Mouse (Mus musculus): Measurements from ENCODE around the gene 4833439L19Rik. TPM values are rescaled to one million over a fixed set of nuclear protein-coding genes. Genes with fewer than 3 reads are reported as not detected.
"Not testable (repeated sequence)": the region's sequence is repeated elsewhere in the genome, so short reads cannot be mapped to it uniquely, and the experiment has no call there.

Gene 4833439L19Rik
- polyA plus RNA-seq (2015; fragmentation: Nextera tagmentation; extraction: Ambion mirVana): 47.7 and 50.2 TPM in 2 replicates

DNA sequence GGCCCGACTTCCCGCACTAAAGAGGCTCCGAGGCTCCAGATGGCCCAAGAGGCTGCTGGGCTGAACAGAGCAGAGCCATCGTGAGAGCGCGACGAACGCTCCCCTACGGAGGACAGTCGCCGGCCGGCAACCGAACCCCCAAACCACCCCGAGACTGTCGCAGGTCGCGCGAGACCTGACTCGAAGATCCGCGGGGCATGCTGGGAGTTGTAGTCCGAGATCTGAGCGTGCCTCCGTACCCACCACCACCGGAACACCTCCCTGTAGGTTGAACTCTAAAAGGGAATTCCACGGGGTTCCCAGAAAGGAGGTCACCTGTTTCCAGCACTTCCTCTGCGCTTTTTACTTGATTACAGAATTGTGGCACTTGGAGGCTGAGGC is at the start of gene 4833439L19Rik:
TSS of gene 4833439L19Rik (minus strand) at position 235 of the 381 bp plus-strand sequence.
- Histone ChIP-seq H3K4me1 (ENCODE audit: control insufficient read depth, low read depth, low read length) (peaks cover 16% of the 10 kb centered on the region), H3K4me2 (ENCODE audit: low read depth, low read length) (peak within 1 kb of the TSS; percentile 92), H3K27me3 (ENCODE audit: control insufficient read depth, insufficient read depth, low read depth, low read length) (no peaks in the 10 kb centered on the region), H3K9ac (ENCODE audit: low read depth, low read length) (peak within 1 kb of the TSS; percentile 99), H3K36me3 (ENCODE audit: control insufficient read depth, insufficient read depth) (peaks cover 9% of the 10 kb centered on the region), H3K9me3 (replicated peaks; ENCODE audit: control insufficient read depth, low read length) (no peaks in the 10 kb centered on the region), H3K27ac (ENCODE audit: low read length) (peak within 1 kb of the TSS; percentile 77), H3K4me3 (ENCODE audit: low read depth, low read length) (peak within 1 kb of the TSS; percentile 95)
- WGBS (ENCODE audit: insufficient replicate concordance): 0% methylated on average over 27 of the region's 27 CpGs
- ATAC-seq (ENCODE audit: low read depth): peak; percentile 95

DNA sequence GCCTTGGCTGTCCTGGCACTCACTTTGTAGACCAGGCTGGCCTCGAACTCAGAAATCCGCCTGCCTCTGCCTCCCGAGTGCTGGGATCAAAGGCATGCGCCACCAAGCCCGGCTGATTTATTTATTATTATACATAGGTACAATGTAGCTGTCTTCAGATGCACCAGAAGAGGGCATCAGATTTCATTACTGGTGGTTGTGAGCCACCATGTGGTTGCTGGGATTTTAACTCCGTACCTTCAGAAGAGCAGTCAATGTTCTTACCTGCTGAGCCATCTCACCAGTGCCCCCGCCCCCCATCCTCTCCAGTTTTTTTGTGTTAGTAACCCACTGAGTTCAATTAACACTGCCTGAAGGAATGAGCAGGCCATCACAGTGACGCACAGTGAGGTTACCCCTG is 47.9 kb upstream of the 4833439L19Rik start:
- not testable (repeated sequence) for H3K9ac ChIP-seq (ENCODE audit: low read depth, low read length); H3K4me2 ChIP-seq (ENCODE audit: low read depth, low read length); H3K4me3 ChIP-seq (ENCODE audit: low read depth, low read length); H3K27ac ChIP-seq (ENCODE audit: low read length); ATAC-seq (ENCODE audit: low read depth); H3K36me3 ChIP-seq (ENCODE audit: control insufficient read depth, insufficient read depth); H3K27me3 ChIP-seq (ENCODE audit: control insufficient read depth, insufficient read depth, low read depth, low read length); H3K9me3 ChIP-seq (replicated peaks; ENCODE audit: control insufficient read depth, low read length)
- 74% methylated on average over 8 of the region's 8 CpGs for WGBS (ENCODE audit: insufficient replicate concordance)
- peaks cover 25% of the 10 kb centered on the region for H3K4me1 ChIP-seq (ENCODE audit: control insufficient read depth, low read depth, low read length)

DNA sequence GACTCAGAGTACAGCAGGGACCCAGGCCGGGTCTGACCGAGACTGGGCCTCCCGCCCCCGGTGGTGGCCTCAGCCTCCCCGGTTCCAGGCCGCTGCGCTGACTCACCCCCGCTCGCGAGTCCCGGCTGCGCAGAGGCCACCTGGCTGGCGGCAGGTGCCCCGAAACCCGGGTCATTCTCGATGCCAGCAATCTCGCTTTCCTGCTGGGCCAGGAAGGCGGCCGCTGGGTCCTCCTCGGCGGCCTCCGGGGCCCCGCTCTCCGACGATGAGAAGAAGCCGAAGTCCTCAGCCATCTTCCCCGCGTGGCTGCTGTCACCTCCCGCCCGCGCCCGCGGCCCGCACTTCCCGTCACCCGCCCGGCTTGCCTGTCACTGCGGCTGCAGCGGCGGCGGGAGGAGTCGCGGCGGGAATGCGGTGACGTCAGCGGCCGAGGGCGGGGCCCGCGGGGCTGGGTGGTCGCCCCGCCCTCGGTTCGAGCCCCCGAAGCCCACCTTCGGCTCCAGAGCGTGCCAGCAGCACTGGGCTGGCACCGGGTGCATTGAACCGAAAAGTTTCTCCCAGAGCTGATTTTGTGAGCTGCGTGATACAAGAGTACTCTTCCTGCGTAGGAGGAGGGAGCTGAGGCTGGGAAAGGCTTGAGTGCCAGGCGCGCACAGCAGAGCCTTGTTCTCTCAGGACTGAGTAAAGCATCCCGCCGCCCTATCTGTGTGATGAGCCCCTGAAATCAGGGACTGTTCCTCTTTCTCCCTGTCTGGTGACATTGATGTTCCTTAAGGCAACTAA is 45.9 kb upstream of the 4833439L19Rik start, which contains the start of gene Cltb:
TSS of gene Cltb (minus strand) at position 373 of the 783 bp plus-strand sequence.
- Histone ChIP-seq H3K36me3 (ENCODE audit: control insufficient read depth, insufficient read depth) (no peaks in the 10 kb centered on the region), H3K4me2 (ENCODE audit: low read depth, low read length) (peak within 1 kb of the TSS; percentile 86), H3K4me3 (ENCODE audit: low read depth, low read length) (peak within 1 kb of the TSS; percentile 75), H3K4me1 (ENCODE audit: control insufficient read depth, low read depth, low read length) (peaks cover 39% of the 10 kb centered on the region), H3K9me3 (replicated peaks; ENCODE audit: control insufficient read depth, low read length) (no peaks in the 10 kb centered on the region), H3K27me3 (ENCODE audit: control insufficient read depth, insufficient read depth, low read depth, low read length) (no peaks in the 10 kb centered on the region), H3K9ac (ENCODE audit: low read depth, low read length) (peak within 1 kb of the TSS; percentile 79), H3K27ac (ENCODE audit: low read length) (peak within 1 kb of the TSS; percentile 47)
- under 1% methylated on average over 66 of the region's 66 CpGs for WGBS (ENCODE audit: insufficient replicate concordance)
- ATAC-seq (ENCODE audit: low read depth): peak; percentile 76

DNA sequence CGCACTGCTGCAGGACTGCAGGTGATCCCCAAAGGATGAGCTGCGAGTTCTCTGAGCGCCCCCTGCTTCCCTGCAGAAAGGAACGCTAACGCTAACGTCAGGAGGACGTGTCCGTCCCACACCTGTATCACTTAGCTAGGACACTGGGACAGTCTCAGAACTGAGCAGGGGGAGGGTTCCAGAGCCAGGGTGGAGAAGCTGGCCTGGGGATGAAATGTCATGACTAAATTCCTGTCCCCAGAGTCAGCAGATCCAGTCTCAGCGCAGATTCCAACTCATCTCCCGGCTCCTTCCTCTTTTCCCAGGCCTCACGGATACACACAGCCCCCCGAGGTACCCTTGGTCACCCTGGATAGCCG is 45.4 kb upstream of the 4833439L19Rik start:
- WGBS (ENCODE audit: insufficient replicate concordance): 16% methylated on average over 13 of the region's 13 CpGs
- H3K4me3 ChIP-seq (ENCODE audit: low read depth, low read length): peak overlapping the region; percentile 75
- peaks cover 39% of the 10 kb centered on the region for H3K4me1 ChIP-seq (ENCODE audit: control insufficient read depth, low read depth, low read length)
- H3K27ac ChIP-seq (ENCODE audit: low read length): peak overlapping the region; percentile 47
- no peaks in the 10 kb centered on the region for H3K27me3 ChIP-seq (ENCODE audit: control insufficient read depth, insufficient read depth, low read depth, low read length)
- H3K36me3 ChIP-seq (ENCODE audit: control insufficient read depth, insufficient read depth): no peaks in the 10 kb centered on the region
- peak overlapping the region; percentile 86 for H3K4me2 ChIP-seq (ENCODE audit: low read depth, low read length)
- peak overlapping the region; percentile 79 for H3K9ac ChIP-seq (ENCODE audit: low read depth, low read length)
- no peaks in the 10 kb centered on the region for H3K9me3 ChIP-seq (replicated peaks; ENCODE audit: control insufficient read depth, low read length)
- ATAC-seq (ENCODE audit: low read depth): peak; percentile 40

DNA sequence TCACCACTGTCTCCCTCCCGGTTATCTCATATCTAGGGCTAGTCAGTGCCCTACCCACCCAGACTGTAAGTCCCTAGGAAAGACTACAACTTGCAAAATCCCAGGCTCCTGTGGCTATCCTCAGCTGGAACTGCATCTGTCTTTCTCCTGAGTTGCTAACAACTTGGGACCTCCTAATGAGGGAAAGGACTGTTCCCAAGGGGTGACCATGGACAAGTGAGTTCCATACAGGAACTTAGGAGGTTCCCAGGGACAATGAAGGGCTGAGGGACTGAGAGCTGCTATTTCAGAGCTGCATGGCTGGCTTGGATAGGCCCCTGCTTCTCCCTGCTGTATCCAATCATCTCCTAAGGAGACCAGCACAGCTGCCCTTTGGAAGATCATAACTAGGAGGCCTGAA is 44.1 kb upstream of the 4833439L19Rik start:
- Histone ChIP-seq H3K9me3 (replicated peaks; ENCODE audit: control insufficient read depth, low read length) (no peaks in the 10 kb centered on the region), H3K27ac (ENCODE audit: low read length) (peak overlapping the region; percentile 12; the same call in 1 of the 2 replicates), H3K27me3 (ENCODE audit: control insufficient read depth, insufficient read depth, low read depth, low read length) (no peaks in the 10 kb centered on the region), H3K36me3 (ENCODE audit: control insufficient read depth, insufficient read depth) (no peaks in the 10 kb centered on the region), H3K4me3 (ENCODE audit: low read depth, low read length) (0 out of 2 replicates have a peak overlapping the region, but pooled peaks have one; percentile 6), H3K4me2 (ENCODE audit: low read depth, low read length) (peak overlapping the region; percentile 41), H3K9ac (ENCODE audit: low read depth, low read length) (peak overlapping the region; percentile 20; the same call in 1 of the 2 replicates), H3K4me1 (ENCODE audit: control insufficient read depth, low read depth, low read length) (peaks cover 39% of the 10 kb centered on the region)
- 21% methylated on average over 1 of the region's 1 CpGs for WGBS (ENCODE audit: insufficient replicate concordance)
- ATAC-seq (ENCODE audit: low read depth): no peak

DNA sequence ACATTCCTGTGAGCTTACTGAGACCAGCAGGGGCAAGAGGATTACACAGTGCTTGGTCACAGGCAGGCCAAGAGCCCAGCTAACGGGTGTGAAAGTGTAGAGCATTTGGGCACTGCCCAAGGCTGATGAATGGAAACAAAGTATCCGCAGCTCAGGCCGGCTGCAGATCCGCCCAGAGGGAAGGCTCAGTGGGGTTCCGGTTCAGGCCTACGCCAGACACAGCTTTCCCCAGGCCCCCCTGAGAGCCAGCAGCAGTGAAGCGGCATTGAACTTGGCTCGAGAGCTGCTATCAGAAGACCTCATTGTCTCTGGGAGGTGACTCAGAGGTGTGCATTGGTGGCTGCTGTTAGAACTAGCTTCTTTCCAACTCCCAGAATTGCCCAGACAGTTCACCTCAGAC is 43.4 kb upstream of the 4833439L19Rik start:
- Histone ChIP-seq H3K4me3 (ENCODE audit: low read depth, low read length) (0 out of 2 replicates have a peak overlapping the region, but pooled peaks have one; percentile 9), H3K27me3 (ENCODE audit: control insufficient read depth, insufficient read depth, low read depth, low read length) (no peaks in the 10 kb centered on the region), H3K36me3 (ENCODE audit: control insufficient read depth, insufficient read depth) (no peaks in the 10 kb centered on the region), H3K27ac (ENCODE audit: low read length) (peak overlapping the region; percentile 51), H3K9ac (ENCODE audit: low read depth, low read length) (peak overlapping the region; percentile 20; the same call in 1 of the 2 replicates), H3K4me2 (ENCODE audit: low read depth, low read length) (peak overlapping the region; percentile 41), H3K4me1 (ENCODE audit: control insufficient read depth, low read depth, low read length) (peaks cover 39% of the 10 kb centered on the region), H3K9me3 (replicated peaks; ENCODE audit: control insufficient read depth, low read length) (no peaks in the 10 kb centered on the region)
- ATAC-seq (ENCODE audit: low read depth): no peak
- 63% methylated on average over 8 of the region's 8 CpGs for WGBS (ENCODE audit: insufficient replicate concordance)

DNA sequence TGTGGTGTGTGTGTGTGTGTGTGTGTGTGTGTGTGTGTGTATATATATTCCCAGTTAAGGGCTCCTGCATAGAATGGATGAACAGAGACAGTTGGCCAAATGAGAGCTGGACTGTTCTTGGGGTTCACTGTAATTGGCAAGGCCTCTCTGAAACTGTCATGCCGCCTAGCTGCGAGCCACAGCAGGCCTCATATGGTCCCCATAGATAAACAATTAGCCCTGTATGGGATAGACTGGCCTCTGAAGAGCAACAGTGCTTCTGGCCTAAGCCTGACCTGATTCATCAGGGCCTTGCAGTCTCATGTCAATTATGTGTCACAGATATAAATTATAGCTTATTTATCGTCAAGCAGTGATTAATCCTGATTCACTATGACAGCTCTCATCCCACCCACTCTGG is 42.8 kb upstream of the 4833439L19Rik start:
- Histone ChIP-seq H3K4me2 (ENCODE audit: low read depth, low read length) (peak overlapping the region; percentile 41), H3K9ac (ENCODE audit: low read depth, low read length) (no peak overlapping the region), H3K4me3 (ENCODE audit: low read depth, low read length) (no peak overlapping the region), H3K9me3 (replicated peaks; ENCODE audit: control insufficient read depth, low read length) (no peaks in the 10 kb centered on the region), H3K4me1 (ENCODE audit: control insufficient read depth, low read depth, low read length) (peaks cover 39% of the 10 kb centered on the region), H3K27me3 (ENCODE audit: control insufficient read depth, insufficient read depth, low read depth, low read length) (no peaks in the 10 kb centered on the region), H3K27ac (ENCODE audit: low read length) (peak overlapping the region; percentile 51), H3K36me3 (ENCODE audit: control insufficient read depth, insufficient read depth) (no peaks in the 10 kb centered on the region)
- ATAC-seq (ENCODE audit: low read depth): peak; percentile 77
- WGBS (ENCODE audit: insufficient replicate concordance): 22% methylated on average over 3 of the region's 3 CpGs

DNA sequence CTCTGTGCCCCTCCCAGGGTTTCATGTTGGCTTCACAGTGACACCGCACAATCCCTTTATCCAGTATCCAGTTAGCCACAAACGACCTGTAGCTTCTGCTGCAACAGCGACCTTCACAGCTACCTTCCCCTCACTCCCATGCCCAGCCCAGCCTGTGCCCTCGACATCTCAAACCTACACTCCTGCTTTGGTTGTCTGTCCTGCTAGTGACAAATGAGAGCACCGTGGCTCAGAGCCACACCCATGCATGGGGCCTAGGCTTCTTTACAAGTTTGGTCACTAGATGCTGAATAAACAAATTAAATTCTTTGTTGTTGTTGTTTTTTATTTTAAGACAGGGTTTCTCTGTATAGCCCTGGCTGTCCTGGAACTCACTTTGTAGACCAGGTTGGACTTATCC is 42.0 kb upstream of the 4833439L19Rik start:
- H3K27me3 ChIP-seq (ENCODE audit: control insufficient read depth, insufficient read depth, low read depth, low read length): no peaks in the 10 kb centered on the region
- peaks cover 39% of the 10 kb centered on the region for H3K4me1 ChIP-seq (ENCODE audit: control insufficient read depth, low read depth, low read length)
- 0 out of 2 replicates have a peak overlapping the region, but pooled peaks have one; percentile 43 for H3K27ac ChIP-seq (ENCODE audit: low read length)
- no peak overlapping the region for H3K4me3 ChIP-seq (ENCODE audit: low read depth, low read length)
- 0 out of 2 replicates have a peak overlapping the region, but pooled peaks have one; percentile 10 for H3K9ac ChIP-seq (ENCODE audit: low read depth, low read length)
- H3K4me2 ChIP-seq (ENCODE audit: low read depth, low read length): peak overlapping the region; percentile 24
- H3K9me3 ChIP-seq (replicated peaks; ENCODE audit: control insufficient read depth, low read length): no peaks in the 10 kb centered on the region
- peak; percentile 39; the same call in 1 of the 2 replicates for ATAC-seq (ENCODE audit: low read depth)
- WGBS (ENCODE audit: insufficient replicate concordance): 47% methylated on average over 5 of the region's 5 CpGs
- no peaks in the 10 kb centered on the region for H3K36me3 ChIP-seq (ENCODE audit: control insufficient read depth, insufficient read depth)

DNA sequence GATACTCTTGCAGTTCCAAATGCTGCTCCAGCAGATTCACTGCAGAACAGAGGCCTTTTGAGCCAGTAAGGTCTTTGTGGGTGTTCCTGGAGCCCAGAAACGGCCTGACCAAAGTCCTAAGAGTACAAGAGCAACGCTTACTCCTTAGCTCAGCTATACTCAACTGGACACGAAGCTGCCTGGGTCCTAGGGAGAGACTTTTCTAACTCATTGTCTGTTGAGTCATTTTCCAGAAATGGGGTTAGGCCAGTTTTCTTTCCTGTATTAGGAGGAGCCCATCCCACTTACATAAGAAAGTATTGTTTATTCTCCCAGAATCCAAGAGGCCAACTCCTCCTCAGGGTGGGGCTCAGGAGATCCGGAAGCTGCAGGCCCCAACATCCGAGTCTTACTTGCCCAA is 40.2 kb upstream of the 4833439L19Rik start:
- H3K9me3 ChIP-seq (replicated peaks; ENCODE audit: control insufficient read depth, low read length): no peaks in the 10 kb centered on the region
- H3K36me3 ChIP-seq (ENCODE audit: control insufficient read depth, insufficient read depth): no peaks in the 10 kb centered on the region; the same call in 1 of the 2 replicates
- H3K9ac ChIP-seq (ENCODE audit: low read depth, low read length): no peak overlapping the region
- H3K27ac ChIP-seq (ENCODE audit: low read length): no peak overlapping the region
- H3K4me1 ChIP-seq (ENCODE audit: control insufficient read depth, low read depth, low read length): peaks cover 34% of the 10 kb centered on the region
- no peak overlapping the region for H3K4me3 ChIP-seq (ENCODE audit: low read depth, low read length)
- no peak overlapping the region for H3K4me2 ChIP-seq (ENCODE audit: low read depth, low read length)
- no peaks in the 10 kb centered on the region for H3K27me3 ChIP-seq (ENCODE audit: control insufficient read depth, insufficient read depth, low read depth, low read length)
- 62% methylated on average over 5 of the region's 5 CpGs for WGBS (ENCODE audit: insufficient replicate concordance)
- no peak for ATAC-seq (ENCODE audit: low read depth)
